Mouse (Mus musculus) E14TG2a.4 (cell line): ENCODE measurements around the gene Unc45b.
"Not testable (repeated sequence)": the region's sequence is repeated elsewhere in the genome, so short reads cannot be mapped to it uniquely, and the experiment has no call there.

ENCODE experiments used
- CTCF ChIP-seq: conservative IDR thresholded peaks from 2 replicates; pipeline ENCODE4 v1.5.1; 2014; ENCODE audit warnings: low read length
- NANOG ChIP-seq: IDR thresholded peaks from 2 replicates; pipeline ENCODE4 v1.6.1; 2014; ENCODE audit warnings: borderline replicate concordance, low read length, mixed read lengths

- not testable (repeated sequence) for TF ChIP-seq CTCF, NANOG
Measured at GRCm38 (mm10) chr11:82990612-82991385, 80.4 kb downstream of the Unc45b start.
